Mouse (Mus musculus) CH12.LX (cell line): ENCODE data around the gene Trmo. TPM values are rescaled to one million over a fixed set of nuclear protein-coding genes. Genes with fewer than 3 reads are reported as not detected.

Source experiments
- DNase-seq: peaks from one replicate; pipeline ENCODE4 v3.0.0-alpha.2; 2013; ENCODE audit errors: extremely low read depth
- H3K27ac ChIP-seq: 2 replicates; pipeline ENCODE4 v1.5.1; 2012; ENCODE audit warnings: low read depth, mild to moderate bottlenecking, control low read depth, moderate library complexity; ENCODE audit not compliant: insufficient read depth
- H3K27me3 ChIP-seq: replicated peaks from 2 replicates; pipeline ENCODE3; 2012; ENCODE audit warnings: inconsistent platforms
- H3K36me3 ChIP-seq, 2 experiments: replicated peaks in 1 of 2; 2 replicates each; pipeline versions ENCODE3 to v1.6.1; 2012; ENCODE audit warnings: inconsistent platforms in 1 of 2, low read length in 1 of 2, mild to moderate bottlenecking in 1 of 2, mixed read lengths in 1 of 2, moderate library complexity in 1 of 2; ENCODE audit not compliant: control insufficient read depth in 1 of 2, insufficient read depth in 1 of 2
- H3K4me1 ChIP-seq, 2 experiments: 2 replicates each; pipeline ENCODE4 v1.6.1; 2012; ENCODE audit warnings: inconsistent platforms in 1 of 2, moderate library complexity in 1 of 2; ENCODE audit not compliant: insufficient read depth in 2 of 2, control insufficient read depth in 1 of 2
- H3K4me2 ChIP-seq: 2 replicates; pipeline ENCODE4 v1.6.1; 2012; ENCODE audit warnings: low read depth, mild to moderate bottlenecking, control low read depth; ENCODE audit not compliant: poor library complexity, insufficient read depth, severe bottlenecking
- H3K4me3 ChIP-seq, 3 experiments: fragments of 150-350 bp in 1 of 3; sonication (generic) in 1 of 3; replicated peaks in 1 of 3; 2 replicates each; pipeline versions ENCODE3 to v1.5.1; 2011 to 2012; ENCODE audit warnings: low read depth in 2 of 3, low read length in 2 of 3, mild to moderate bottlenecking in 2 of 3, moderate library complexity in 2 of 3, control low read depth in 1 of 3, improper control_type of control experiment in 1 of 3, inconsistent platforms in 1 of 3, mixed read lengths in 1 of 3; ENCODE audit not compliant: poor library complexity in 1 of 3
- H3K79me2 ChIP-seq: replicated peaks from 2 replicates; pipeline ENCODE4 v1.6.1; 2012; ENCODE audit warnings: mild to moderate bottlenecking, moderate library complexity; ENCODE audit not compliant: control insufficient read depth, poor library complexity, insufficient read depth, severe bottlenecking; ENCODE audit errors: extremely low read depth
- H3K9ac ChIP-seq: 2 replicates; pipeline ENCODE4 v1.6.1; 2012; ENCODE audit warnings: low read depth, mild to moderate bottlenecking, control low read depth, moderate library complexity; ENCODE audit not compliant: insufficient read depth
- H3K9me3 ChIP-seq: replicated peaks from 2 replicates; pipeline ENCODE3; 2012; ENCODE audit warnings: low read length, inconsistent platforms, mixed read lengths
- CHD1 ChIP-seq: IDR thresholded peaks from 2 replicates; pipeline ENCODE4 v1.6.1; 2012; ENCODE audit warnings: low read depth, low read length, improper control_type of control experiment, inconsistent platforms
- ELF1 ChIP-seq: IDR thresholded peaks from 2 replicates; pipeline ENCODE4 v1.6.1; 2014; ENCODE audit warnings: low read depth, mild to moderate bottlenecking, inconsistent platforms, low read length, improper control_type of control experiment
- GABPA ChIP-seq: IDR thresholded peaks from 2 replicates; pipeline ENCODE4 v1.6.1; 2012; ENCODE audit warnings: low read depth, low read length, improper control_type of control experiment, inconsistent platforms; ENCODE audit not compliant: insufficient replicate concordance
- HCFC1 ChIP-seq: IDR thresholded peaks from 2 replicates; pipeline ENCODE4 v1.6.1; 2012; ENCODE audit warnings: low read depth, mild to moderate bottlenecking, inconsistent platforms, low read length, improper control_type of control experiment
- JUN ChIP-seq: IDR thresholded peaks from 2 replicates; pipeline ENCODE4 v1.6.1; 2011; ENCODE audit warnings: low read depth, mild to moderate bottlenecking, low read length, improper control_type of control experiment, moderate library complexity; ENCODE audit not compliant: insufficient read depth
- JUND ChIP-seq: conservative IDR thresholded peaks from 2 replicates; pipeline ENCODE4 v1.6.1; 2011; ENCODE audit warnings: low read depth, low read length, improper control_type of control experiment
- MXI1 ChIP-seq: IDR thresholded peaks from 2 replicates; pipeline ENCODE4 v1.6.1; 2011; ENCODE audit warnings: mild to moderate bottlenecking, low read depth, low read length, improper control_type of control experiment
- MYC ChIP-seq: IDR thresholded peaks from 2 replicates; pipeline ENCODE4 v1.6.1; 2011; ENCODE audit warnings: low read depth, mild to moderate bottlenecking, improper control_type of control experiment, low read length
- NELFE ChIP-seq: IDR thresholded peaks from 2 replicates; pipeline ENCODE4 v1.6.1; 2011; ENCODE audit warnings: low read depth, low read length, improper control_type of control experiment
- NRF1 ChIP-seq: IDR thresholded peaks from 2 replicates; pipeline ENCODE4 v1.6.1; 2014; ENCODE audit warnings: low read depth, mild to moderate bottlenecking, inconsistent platforms, low read length, improper control_type of control experiment, moderate library complexity
- PAX5 ChIP-seq: IDR thresholded peaks from 2 replicates; pipeline ENCODE4 v1.6.1; 2012; ENCODE audit warnings: low read length, inconsistent platforms, mixed read lengths
- POLR2A ChIP-seq: IDR thresholded peaks from 2 replicates; pipeline ENCODE4 v1.6.1; 2011; ENCODE audit warnings: low read depth, mild to moderate bottlenecking, improper control_type of control experiment, low read length
- TCF12 ChIP-seq: IDR thresholded peaks from 2 replicates; pipeline ENCODE4 v1.6.1; 2014; ENCODE audit warnings: low read depth, mild to moderate bottlenecking, inconsistent platforms, low read length, improper control_type of control experiment
- UBTF ChIP-seq: IDR thresholded peaks from 2 replicates; pipeline ENCODE4 v1.6.1; 2012; ENCODE audit warnings: low read depth, mild to moderate bottlenecking, inconsistent platforms, low read length, improper control_type of control experiment, moderate library complexity
- USF1 ChIP-seq: IDR thresholded peaks from 2 replicates; pipeline ENCODE4 v1.6.1; 2014; ENCODE audit warnings: low read depth, mild to moderate bottlenecking, inconsistent platforms, low read length, improper control_type of control experiment
- ZC3H11A ChIP-seq: IDR thresholded peaks from 2 replicates; pipeline ENCODE4 v1.6.1; 2012; ENCODE audit warnings: low read depth, mild to moderate bottlenecking, inconsistent platforms, low read length, improper control_type of control experiment
- ZKSCAN1 ChIP-seq: IDR thresholded peaks from 2 replicates; pipeline ENCODE4 v1.6.1; 2012; ENCODE audit warnings: low read depth, inconsistent platforms, low read length, improper control_type of control experiment, borderline replicate concordance
- dilution Hi-C: fragments of 300-500 bp; cut with MboI; formaldehyde crosslinking; loops from 2 replicates; pipeline ENCODE4 v1.14.3; 2020; ENCODE audit warnings: low sequenced_read_pairs; ENCODE audit not compliant: extremely low pct_unique_long_range_greater_than_20kb, extremely low pct_ligation_motif_present
- in situ Hi-C: fragments of 300-500 bp; cut with MboI; formaldehyde crosslinking; loops from 3 replicates; pipeline ENCODE4 v1.14.3; 2019; ENCODE audit warnings: low sequenced_read_pairs, low pct_ligation_motif_present, low pct_unique_long_range_greater_than_20kb, mixed read lengths
- polyA plus RNA-seq: library from polyadenylated mRNA; unstranded; fragments of >175 nt; gene quantifications from 2 replicates; pipeline ENCODE4 v1.2.1, GENCODE M21; 2012; ENCODE audit warnings: low read depth; ENCODE audit not compliant: insufficient read length
- total RNA-seq, 2 experiments: library from RNA; depleted of rRNA; stranded (reverse); fragments of 300-350 nt in 1 of 2; fragments of >200 nt in 1 of 2; gene quantifications; 2 replicates each; pipeline ENCODE4 v1.2.3; 2012 to 2014

Trmo gene
- total and polyA plus RNA-seq, 3 experiments: 15.4 to 27.0 (median 18.8) TPM

GRCm38 (mm10) chr4:46353045-46353444, 36.2 kb downstream of the Trmo start:
- in situ Hi-C loops (loop anchor here (10.0 kb wide), 1 partner anchor 138 kb away; no protein-coding TSS in a partner anchor), dilution Hi-C loops (no loop called here)

GRCm38 (mm10) chr4:46349530-46349929, 39.7 kb downstream of the Trmo start:
- Histone ChIP-seq H3K4me3 (no peak overlapping the region), H3K9me3 (peaks cover 9% of the 10 kb centered on the region), H3K9ac (no peak overlapping the region), H3K27ac (no peak overlapping the region), H3K27me3 (no peaks in the 10 kb centered on the region), H3K79me2 (no peaks in the 10 kb centered on the region), H3K4me2 (no peak overlapping the region), H3K36me3 (no peaks in the 10 kb centered on the region), H3K4me1 (peaks cover 15 to 18% of the 10 kb centered on the region in 2 experiments)
- no peak for DNase-seq
- in situ Hi-C loops: no loop called here
- TF ChIP-seq MXI1: no peak
- no peak for TF ChIP-seq ZKSCAN1
- dilution Hi-C loops: no loop called here

More at GRCm38 (mm10) chr4:46353045-46353444, 36.2 kb downstream of the Trmo start:
- H3K4me3 ChIP-seq: no peak overlapping the region
- TF ChIP-seq CHD1 (peak; percentile 72; the same call in 1 of the 2 replicates), MYC (no peak)
- DNase-seq: no peak
- peak overlapping the region; percentile 22; the same call in 1 of the 2 replicates for H3K4me2 ChIP-seq
- H3K4me1 ChIP-seq: peaks cover 20 to 40% of the 10 kb centered on the region in 2 experiments
- H3K79me2 ChIP-seq: no peaks in the 10 kb centered on the region
- H3K9me3 ChIP-seq: no peaks in the 10 kb centered on the region
- no peak overlapping the region for H3K9ac ChIP-seq
- H3K36me3 ChIP-seq: no peaks in the 10 kb centered on the region
- H3K27me3 ChIP-seq: no peaks in the 10 kb centered on the region
- no peak overlapping the region for H3K27ac ChIP-seq

- DNase-seq: no peak
- Histone ChIP-seq H3K4me3 (no peak overlapping the region), H3K4me2 (no peak overlapping the region), H3K27ac (no peak overlapping the region), H3K9ac (no peak overlapping the region), H3K9me3 (peaks cover 15% of the 10 kb centered on the region), H3K79me2 (no peaks in the 10 kb centered on the region), H3K36me3 (no peaks in the 10 kb centered on the region), H3K4me1 (peaks cover 12 to 14% of the 10 kb centered on the region in 2 experiments), H3K27me3 (no peaks in the 10 kb centered on the region)
- TF ChIP-seq GABPA (no peak), ZC3H11A (no peak), ZKSCAN1 (no peak), PAX5 (no peak), JUN (no peak), HCFC1 (no peak), NELFE (no peak), JUND (no peak), MYC (no peak), TCF12 (no peak), POLR2A (no peak), UBTF (no peak), USF1 (no peak), ELF1 (no peak), NRF1 (no peak)
- dilution Hi-C loops (no loop called here), in situ Hi-C loops (no loop called here)
Measured at GRCm38 (mm10) chr4:46348897-46349296, 40.3 kb downstream of the Trmo start.
